Mouse (Mus musculus): ENCODE results near the gene Hoga1.

The Hoga1 gene

DNA sequence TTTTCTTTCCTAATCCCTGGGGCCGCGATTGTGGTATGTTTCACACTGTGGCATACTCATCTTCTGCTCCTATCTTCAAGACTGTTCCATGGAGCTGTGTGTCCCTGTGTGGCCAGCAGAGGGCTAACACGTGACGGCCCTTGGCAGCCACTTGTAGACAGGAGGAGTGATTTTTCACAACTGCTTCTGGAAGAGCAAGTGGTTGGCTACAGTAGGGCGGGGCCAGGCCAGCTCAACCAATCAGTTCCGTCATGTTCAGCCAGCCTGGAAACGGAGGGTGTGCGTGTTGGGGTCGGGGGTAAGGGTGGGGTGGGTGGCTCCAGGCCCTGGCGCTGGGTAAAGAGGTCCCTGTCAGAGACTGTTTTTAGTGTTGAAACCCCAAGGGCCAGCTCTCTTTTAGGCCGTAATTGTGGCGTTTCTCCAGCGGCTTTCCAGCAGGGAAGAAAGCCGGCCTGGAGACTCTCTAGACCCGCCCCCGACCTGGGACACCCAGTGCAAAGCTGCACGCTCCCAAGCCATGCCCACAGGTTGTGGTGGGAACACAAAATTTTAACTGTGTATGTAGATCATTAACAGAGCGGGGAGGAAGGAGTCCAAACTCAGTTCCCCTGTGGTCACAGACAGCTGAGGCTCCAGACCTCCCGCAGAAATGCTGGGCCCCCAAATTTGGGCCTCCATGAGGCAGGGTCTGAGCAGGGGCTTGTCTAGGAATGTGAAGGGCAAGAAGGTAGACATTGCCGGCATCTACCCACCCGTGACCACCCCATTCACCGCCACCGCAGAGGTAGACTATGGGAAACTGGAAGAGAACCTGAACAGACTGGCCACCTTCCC, at the start of gene Hoga1:
Hoga1 (plus strand) TSS at position 342 of the 834 bp plus-strand sequence.
- DNase-seq (ENCODE audit: low read depth, low spot score) = peak; percentile 65

DNA sequence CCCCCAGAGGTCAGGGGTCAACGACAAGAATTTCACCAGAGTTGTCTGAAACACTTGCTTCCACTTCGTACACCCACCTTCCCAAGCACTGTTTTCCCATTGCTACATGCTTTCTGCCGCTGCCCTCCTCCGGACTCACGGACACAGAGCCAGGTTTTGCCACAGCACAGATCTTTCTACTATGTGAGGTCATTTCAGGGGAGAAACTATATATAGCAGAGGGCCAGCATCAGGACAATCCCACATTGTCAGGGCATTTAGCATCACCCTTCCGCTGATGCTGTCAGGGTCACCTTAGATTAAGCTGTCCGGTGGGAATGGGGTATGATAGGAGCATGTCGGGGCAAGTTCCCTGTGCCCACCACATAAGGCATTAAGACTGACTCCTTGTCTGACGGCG, 48.3 kb upstream of the Hoga1 start:
- no peak for DNase-seq (ENCODE audit: low read depth, low spot score)

DNA sequence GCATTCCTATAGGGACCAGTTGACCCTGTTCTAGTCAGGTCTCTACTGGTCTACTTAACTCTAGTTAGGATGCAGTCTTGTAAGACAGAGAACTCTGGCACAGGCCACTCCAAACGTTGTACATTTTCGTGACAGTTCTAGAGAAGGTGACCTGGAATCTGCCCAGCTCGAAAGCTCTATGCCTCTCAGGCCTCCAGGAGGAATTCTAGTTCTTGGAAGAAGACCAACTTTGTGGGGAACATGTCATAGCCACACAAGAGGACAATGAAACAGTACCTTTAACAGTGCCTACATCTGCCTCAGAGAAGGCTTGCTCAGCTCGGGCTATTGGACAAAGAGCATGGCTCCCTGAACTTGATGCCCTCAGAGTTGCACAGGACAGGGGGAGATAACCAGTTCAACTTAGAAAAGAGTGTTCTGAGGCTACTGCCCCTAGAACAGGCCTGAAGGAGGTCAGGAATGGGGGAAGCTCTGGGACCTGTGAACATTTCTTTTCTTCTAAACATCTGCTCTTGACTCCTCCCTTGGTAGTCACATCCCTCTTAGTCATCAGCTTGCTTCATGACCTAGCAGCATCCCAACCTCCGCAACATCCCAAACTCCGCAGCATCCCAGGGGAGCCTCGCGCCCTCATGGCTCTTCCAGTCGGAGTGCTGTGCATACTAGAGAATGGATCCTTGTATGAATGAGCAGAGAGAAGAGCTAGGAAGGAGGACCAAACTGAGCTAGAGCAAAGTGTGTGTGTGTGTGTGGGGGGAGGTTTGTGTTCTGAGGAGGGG, 46.5 kb upstream of the Hoga1 start:
- DNase-seq (ENCODE audit: low read depth, low spot score) = no peak

DNA sequence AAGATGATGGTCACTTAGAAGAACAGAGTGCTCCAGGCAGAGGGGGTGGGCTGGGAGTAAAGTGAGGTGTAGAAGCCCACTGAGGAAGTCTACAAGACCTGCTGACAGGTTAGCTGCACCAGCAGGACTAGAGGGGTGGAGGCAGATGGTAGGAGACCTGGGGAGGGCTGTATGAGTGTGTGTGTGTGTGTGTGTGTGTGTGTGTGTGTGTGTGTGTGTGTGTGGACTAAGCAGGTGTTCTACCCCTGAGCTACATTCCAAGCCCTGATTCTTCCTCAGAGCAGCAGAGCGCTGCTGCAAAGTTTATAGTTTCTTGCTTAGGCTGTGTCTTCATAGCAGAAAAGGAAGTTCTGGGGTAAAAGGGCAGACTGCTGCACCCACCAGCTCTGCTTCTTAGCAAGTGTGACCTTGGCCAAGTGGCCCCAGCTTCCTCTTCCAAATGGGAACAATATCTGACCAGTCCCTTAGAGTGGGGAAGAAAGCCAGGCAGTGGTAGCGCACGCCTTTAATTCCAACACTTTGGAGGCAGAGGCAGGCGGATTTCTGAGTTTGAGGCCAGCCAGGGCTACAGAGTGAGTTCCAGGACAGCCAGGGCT, 45.6 kb upstream of the Hoga1 start:
- no peak for DNase-seq (ENCODE audit: low read depth, low spot score)

DNA sequence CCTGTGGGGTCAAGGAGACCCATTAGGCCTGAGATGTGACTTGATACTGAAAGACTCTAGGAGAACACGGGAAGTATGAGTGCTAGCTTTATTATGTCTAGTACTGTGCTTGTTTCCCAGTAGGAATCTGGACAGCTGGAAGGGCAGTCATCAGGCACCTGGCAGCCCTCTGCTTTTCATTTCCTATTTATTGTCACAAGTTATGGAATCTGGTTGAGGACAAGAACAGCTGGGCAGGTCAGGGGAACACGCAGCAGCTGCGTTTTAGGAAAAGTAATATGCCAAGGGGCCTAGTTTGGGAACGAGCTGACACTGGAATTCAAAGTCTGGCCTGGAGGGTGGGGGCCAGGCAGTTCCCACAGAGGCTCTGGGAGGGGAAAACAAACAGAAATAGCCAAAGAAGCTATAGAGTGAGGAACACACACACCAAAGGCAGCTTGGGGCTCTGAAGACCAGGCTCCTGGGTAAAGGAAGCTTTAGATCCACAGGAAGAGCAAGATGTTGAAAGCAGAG, 44.9 kb upstream of the Hoga1 start:
- no peak for DNase-seq (ENCODE audit: low read depth, low spot score)

DNA sequence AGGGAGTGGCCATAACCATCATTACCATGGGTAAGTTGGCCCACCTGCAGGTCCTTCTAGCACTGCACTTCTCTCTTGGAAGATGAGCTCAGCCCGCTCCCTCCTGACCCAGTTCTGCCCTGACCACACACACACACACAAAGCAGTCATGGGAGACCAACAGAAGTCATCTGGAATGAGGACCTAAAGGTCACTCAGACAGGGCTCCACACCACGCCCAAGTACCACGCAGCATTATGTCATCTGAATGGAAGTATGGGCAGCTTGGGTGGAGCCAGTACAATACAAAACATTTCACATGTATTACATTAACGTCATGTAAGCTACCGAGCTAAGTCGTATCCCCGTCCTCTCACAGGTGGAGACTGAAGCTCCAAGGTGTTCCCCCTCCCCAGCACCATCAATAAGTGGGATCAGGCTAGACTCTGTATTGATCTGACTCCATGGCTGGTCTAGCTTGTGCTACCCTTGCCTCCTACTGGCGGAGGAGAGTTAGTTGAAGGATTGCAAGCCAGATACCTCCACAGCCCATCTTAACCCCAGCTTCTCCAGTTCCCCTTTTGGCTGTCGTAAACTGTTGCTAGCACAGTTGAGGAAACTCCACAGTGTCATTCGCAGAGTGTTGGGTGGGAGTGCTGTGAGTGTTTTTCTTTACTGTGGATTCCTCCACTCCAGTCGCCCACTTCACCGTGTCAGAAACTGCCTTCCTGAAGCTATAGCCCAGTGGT, 44.0 kb upstream of the Hoga1 start:
- no peak for DNase-seq (ENCODE audit: low read depth, low spot score)

DNA sequence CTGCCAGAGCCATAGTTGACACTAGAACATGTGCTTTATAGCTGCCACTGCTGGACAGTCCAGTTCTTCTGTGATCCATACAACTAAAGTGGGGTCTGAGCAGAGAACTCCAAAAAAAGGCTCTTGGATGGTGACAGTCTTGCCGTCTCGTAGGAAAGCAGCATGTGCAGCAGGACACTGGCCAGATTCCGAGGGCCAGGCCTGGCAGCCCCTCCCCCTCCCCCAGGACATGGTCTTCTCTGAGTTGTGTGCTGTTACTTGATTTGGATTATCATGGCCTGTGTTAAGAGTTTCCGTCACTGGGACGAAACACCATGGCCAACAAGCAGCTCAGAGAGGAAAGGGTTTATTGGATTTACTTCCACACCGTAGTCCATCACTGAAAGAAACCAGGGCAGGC, 41.2 kb upstream of the Hoga1 start:
- no peak for DNase-seq (ENCODE audit: low read depth, low spot score)

DNA sequence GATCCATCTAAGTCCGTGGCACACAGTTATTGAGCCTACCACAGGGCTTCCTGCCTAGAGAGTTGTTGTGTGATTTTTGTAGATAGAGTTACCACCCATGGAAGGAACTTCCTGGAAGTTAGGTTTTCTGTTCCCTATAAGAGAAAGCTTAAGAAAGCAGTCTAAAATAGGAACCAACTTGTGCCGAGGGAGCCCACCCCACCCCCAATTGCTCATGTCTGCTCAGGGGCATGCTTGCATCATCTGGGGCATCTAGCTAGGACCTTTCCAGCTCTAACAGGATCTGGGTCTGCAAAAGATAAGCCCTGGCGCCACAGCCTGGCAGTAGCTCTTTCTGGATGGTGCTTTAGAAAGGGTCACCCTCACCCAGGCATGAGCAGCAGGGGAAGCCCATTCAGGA, 39.8 kb upstream of the Hoga1 start:
- DNase-seq (ENCODE audit: low read depth, low spot score) = no peak

DNA sequence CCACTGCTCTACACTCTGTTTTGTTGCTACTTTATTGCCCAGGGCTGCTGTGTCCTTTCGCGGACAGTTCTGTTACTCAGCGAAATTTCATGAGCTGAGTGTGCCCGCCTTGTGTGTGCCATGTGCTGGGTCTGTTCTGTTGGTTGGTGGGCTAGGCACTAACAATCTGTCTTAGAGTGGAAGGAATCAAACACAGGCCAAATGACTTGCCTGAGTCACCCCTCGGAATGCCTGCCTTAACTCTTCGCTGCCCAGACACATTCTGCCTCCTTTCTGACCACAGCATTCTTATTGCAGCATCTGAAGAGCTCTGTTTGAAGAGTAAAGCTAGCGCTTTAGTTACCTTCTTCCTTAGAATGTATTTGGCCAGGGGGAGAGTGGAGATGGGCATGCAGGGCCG, 38.8 kb upstream of the Hoga1 start:
- DNase-seq (ENCODE audit: low read depth, low spot score) = no peak

DNA sequence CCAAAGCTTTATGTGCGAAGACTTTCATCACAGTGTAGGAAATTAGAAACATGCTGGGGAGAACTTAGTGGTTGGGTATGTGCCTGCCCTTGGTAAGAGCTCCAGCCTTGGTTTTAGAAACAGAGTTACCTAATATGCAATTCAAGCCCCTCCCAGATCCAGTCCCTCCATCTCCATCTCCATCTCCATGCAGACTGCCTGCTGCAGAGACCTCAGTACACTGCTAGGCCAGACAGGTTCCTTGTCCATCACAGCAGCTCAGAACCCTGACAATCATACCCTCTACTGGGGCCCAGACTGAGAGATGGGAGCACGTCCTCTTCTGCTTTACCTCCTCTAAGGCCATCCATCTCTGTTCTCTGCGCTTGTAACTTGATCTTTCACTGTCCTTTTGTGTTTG, 36.8 kb upstream of the Hoga1 start:
- no peak for DNase-seq (ENCODE audit: low read depth, low spot score)

DNA sequence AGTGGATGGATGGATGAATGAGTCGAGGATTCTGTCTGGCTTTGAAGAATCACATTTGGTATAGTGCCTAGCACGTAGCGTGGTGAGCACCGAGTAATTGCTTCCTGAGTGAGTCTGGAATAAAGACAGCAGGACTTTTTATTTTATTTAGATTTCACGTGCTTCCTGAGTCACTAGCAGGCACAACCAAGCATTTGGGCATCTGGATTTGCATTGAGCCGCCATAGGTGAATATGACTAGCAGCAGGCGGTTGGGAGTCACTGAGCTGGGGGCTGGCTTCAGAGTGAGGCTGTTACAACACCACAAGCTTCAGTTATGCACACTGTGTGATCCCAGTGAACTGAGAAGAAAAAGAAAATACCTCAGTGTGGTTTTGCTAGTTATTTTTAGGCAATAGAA, 36.3 kb upstream of the Hoga1 start:
- no peak for DNase-seq (ENCODE audit: low read depth, low spot score)

DNA sequence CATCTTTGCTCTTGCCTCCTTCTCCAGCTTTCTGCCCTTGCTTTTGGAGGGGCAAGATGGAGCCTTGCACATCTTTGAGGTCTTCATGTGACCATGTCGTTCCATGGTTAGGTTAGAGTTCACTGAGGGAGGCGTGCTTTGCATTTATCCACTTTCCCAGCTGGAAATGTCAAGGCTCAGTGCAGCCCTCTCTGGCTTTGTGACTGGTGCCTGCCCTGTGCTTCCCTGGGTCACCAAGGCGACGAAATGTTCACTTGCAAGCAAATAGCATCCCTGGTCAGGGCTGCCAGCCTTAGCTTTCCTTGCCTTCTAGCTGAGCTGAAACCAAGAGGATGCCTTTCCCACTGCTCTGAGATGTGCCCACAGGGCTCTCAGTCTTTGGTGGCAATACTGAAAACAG, 35.0 kb upstream of the Hoga1 start:
- DNase-seq (ENCODE audit: low read depth, low spot score) = no peak

DNA sequence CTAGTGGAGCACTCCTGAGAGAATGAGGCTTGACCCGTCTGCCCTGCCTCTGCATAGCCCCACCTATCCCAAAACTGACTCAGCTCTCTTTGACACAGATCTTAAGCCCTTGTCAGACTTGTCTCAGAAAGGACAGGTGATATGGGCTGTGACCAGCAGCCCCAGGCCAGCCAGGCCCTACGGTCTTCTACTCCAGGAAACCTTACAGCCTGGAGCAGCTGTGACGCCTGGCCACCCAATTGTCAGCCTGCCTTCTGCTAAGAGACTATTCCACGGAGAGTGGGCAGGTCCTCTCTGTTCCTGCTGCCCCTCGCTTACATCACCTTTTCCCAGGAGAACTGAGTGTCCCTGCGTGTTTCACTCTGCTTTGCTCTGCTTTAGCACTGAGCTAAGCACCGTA, 34.3 kb upstream of the Hoga1 start:
- no peak for DNase-seq (ENCODE audit: low read depth, low spot score)

DNA sequence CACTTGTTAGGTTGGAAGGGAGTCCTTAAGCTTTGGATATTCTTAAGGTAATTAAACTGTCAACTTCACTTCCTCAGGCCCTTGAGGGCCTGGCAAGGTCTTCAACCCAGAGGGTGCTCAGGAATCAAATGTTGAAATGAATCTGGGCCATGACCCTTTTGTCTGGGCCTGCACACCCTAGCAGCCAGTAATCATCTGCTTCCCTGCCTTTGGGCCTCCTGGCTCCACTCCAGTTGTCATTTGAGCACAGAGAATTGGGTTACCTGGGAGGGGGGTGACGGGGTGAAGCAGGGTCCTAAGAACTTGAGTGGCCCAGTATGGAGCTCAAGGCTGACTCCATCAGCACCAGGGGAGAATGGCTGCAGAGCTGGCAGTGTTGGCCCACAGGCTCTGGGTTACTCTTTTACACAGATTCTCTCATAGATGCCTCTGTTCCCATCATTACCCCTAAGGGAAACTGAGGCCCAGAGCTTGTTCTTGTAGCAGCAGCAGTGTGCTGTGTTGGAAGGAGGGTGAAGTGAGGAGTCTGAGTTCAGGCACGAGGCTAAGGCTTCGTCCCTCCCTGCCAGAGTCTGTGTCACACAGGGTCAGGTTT, 31.1 kb upstream of the Hoga1 start:
- DNase-seq (ENCODE audit: low read depth, low spot score) = no peak

DNA sequence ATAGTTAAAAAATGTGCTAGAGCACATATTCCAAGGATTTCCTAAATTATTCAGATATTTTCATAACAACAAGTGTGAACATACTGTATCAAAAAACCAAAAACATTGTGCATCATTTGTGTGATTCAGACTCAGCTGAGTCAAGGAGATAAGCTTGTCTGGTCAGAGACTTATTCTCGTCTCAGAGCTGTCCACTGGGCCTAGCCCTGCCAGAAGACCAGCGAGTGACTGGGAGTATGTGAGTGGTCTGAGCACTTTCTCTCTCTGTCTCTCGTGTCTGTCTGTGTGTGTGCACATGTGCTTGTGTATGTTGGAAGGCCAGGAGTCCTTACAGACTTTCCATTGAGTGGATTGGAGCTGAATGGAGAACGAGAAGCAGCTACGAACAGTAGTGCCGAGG, 30.4 kb upstream of the Hoga1 start:
- DNase-seq (ENCODE audit: low read depth, low spot score) = no peak

DNA sequence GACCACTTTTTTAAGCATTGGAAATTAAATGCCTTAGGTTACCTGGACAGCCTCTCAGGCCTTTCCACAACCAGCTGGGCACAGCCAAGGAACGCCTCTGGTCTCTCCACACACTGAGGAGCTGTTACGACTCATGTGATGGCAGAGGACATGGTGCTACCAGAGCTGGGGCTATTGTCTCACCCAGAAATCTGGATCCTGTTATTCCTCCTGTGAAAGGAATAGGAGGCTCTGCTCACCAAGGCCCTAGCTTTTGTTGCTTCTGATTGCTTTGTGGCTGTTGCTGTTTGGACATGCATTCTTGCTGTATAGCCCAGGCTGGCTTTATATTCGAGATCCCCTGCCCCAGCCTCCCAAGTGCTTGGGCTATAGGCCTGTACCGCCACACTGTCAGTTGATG, 29.2 kb upstream of the Hoga1 start:
- no peak for DNase-seq (ENCODE audit: low read depth, low spot score)

DNA sequence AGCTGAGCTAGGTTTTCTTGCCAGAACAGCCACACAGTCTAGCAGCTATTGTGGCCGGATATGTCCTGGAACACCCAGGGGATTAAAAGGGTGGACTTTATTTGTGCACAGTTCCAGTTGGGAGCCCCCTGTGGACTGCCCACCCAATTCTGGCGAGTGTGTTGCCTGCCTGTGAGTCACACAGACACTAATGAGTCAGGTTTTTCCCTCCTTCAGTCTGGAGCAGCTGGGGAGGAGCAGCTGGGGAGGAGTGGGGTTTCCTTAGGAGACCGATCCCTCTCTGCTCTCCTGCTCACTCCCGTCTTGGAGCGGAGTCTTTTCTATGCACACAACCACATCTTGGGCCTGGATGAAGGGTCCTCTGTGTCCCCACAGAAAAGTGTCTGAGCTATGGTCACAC, 28.6 kb upstream of the Hoga1 start:
- no peak for DNase-seq (ENCODE audit: low read depth, low spot score)

DNA sequence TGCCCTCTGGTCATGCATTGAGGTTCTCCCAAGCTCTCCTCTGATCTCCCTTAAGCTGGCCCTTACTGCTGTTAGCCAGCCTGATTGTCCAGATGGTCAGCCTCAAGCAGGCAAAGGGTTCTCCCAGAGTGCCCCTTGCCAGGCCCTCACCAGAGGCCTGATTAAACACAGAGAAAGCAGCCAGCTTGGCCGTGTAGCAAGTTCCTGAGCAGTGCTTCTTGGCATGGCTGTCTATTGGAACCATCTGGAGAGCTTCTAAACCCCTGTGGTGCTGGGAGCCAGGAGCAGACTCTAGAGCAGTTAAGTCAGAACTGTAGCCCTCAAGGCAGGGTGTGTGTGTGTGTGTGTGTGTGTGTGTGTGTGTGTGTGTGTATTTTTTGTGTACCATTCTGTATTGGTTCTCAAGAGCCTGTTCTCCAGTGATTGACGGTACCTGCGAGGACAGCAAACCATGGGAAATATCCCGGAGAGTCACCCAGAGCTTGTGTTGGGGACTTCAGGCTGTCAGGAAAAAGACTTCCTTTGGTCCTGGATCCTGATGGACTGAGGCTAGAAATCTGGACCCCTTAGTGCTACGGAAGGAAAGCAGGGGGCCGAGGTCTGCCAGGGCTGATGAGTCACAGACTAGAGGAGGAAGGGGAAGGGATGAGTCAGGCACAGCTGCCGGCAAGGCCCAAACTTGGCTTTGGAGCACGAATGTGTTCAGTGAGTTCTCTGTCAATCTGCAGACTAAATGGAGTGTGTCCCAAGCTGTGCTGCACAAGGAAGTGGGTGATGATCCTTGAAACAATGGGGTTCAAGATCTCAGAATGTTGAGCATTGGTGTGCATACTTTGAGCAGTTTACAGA, 27.8 kb upstream of the Hoga1 start:
- no peak for DNase-seq (ENCODE audit: low read depth, low spot score)

DNA sequence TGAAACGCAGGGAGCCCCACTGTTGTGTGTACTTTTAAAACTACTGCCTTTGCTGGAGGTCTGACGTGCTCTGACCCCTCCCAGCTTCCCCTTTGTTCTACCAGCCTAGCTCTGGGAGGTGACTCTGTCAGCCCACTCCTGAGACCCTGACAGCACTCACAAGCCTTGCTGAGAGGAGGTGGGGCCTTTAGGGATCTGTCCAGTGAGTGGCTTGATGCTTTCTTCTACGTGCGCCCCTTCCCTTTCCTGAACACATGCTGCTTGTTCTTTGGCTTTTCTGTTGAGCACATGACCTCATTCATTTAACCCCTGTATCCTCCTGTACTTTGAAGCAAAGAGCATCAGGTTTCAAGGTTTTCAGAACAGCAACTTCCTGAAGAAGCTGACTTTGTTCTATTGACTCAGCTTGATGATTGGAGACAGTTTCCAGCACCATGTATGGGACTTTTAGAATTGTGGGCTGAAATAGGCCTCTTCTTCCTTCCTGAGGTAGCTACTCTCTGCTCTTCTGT, 26.3 kb upstream of the Hoga1 start:
- DNase-seq (ENCODE audit: low read depth, low spot score) = peak; percentile 63

All from CD4-positive helper T cell, adult 2 months (primary cell).